Mouse (Mus musculus) erythroblast, embryonic 14.5 days (primary cell): Measurements from ENCODE around the gene Ccdc15.

ENCODE experiments used
- GATA1 ChIP-seq: IDR thresholded peaks from 2 replicates; pipeline ENCODE4 v1.6.1; 2012; ENCODE audit warnings: low read length, inconsistent platforms, mixed read lengths
- TAL1 ChIP-seq: IDR thresholded peaks from 3 replicates; pipeline ENCODE4 v1.6.1; 2012; ENCODE audit warnings: low read length, inconsistent platforms, mixed read lengths

- no peak for TF ChIP-seq GATA1
- no peak for TF ChIP-seq TAL1
Observed at GRCm38 (mm10) chr9:37229880-37230325, 118.3 kb downstream of the Ccdc15 start.
